Mouse (Mus musculus): Measurements from ENCODE around the gene Tgfb1. TPM values are rescaled to one million over a fixed set of nuclear protein-coding genes. Genes with fewer than 3 reads are reported as not detected.

Tgfb1 gene
- total RNA-seq, 2 experiments from 2014 or later = 47.3 to 48.9 TPM

DNA sequence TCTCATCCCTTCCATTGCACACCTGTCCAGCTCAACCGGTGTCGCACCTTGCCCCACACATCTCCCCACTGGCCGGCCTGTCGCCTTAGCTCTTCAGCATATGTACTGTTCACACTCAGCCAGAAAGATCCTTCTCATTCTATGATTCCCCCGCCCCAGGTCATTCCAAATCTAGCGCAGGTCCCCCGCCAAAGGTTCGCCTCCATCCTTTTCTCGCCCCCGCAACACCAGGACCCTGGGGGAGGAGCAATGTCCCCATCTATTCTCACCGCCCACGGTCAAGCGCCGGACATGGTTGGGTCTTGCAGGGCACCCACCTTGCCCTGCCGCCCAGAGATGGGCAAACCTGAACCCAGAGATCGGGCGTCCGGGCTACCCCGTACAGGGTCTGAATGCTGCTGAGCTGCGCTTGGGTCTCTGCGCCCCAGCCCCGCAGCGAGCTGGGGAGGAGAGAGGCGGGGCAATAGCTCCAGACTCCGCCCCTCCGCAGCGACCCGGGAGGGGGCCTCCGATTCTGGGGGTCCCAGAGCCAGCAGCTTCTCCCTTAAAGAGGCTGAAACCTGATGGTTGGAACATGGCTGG, 12.0 kb upstream of the Tgfb1 start, which contains the start of gene Tmem91:
Tmem91 (minus strand) TSS at position 448 of the 582 bp plus-strand sequence.
- no peak for DNase-seq (ENCODE audit: low spot score in 2 of 2)

GRCm38 (mm10) chr7:25675405-25675804, 11.4 kb upstream of the Tgfb1 start:
- DNase-seq (ENCODE audit: low spot score in 2 of 2) = no peak

DNA sequence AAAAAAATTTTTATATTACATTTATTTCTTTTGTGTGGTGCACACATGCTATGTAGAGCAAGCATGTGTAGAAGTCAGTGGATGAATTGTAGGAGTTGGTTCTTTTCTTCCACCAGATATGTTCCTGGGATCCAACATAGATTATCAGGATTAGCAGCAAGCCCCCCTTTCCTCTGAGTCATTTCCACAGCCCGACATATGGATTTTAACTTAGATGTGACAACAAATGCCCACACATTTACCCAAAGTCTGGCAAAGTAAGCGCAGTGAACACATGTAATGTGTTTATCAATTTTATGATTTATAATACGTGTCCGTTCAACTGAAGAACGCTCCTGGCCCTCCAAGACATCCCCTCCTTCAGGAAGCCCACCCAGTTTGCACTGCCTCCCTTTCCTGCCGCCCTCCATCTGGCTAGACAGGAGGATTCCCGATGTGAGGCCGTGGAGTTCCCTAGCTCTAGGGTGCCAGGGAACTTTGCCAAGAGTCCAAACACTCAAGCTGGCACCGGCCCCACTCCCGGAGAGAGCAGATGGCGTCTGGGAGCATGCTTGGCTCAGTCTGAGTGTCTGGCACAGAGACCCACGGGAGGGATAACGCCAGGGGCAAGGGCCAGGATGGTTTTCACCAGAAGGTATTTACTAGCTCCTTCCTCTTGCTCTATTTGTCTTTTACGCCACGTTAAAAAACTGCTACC, 10.6 kb upstream of the Tgfb1 start:
- DNase-seq (ENCODE audit: low spot score in 2 of 2) = peak in 1 of 2 experiments; percentile 41

- DNase-seq (ENCODE audit: low spot score in 2 of 2) = no peak
These were observed 9.8 kb upstream of the Tgfb1 start for GRCm38 (mm10) chr7:25677013-25677412.

GRCm38 (mm10) chr7:25679971-25680370, 6.8 kb upstream of the Tgfb1 start:
- DNase-seq (ENCODE audit: low spot score in 2 of 2) = no peak

DNA sequence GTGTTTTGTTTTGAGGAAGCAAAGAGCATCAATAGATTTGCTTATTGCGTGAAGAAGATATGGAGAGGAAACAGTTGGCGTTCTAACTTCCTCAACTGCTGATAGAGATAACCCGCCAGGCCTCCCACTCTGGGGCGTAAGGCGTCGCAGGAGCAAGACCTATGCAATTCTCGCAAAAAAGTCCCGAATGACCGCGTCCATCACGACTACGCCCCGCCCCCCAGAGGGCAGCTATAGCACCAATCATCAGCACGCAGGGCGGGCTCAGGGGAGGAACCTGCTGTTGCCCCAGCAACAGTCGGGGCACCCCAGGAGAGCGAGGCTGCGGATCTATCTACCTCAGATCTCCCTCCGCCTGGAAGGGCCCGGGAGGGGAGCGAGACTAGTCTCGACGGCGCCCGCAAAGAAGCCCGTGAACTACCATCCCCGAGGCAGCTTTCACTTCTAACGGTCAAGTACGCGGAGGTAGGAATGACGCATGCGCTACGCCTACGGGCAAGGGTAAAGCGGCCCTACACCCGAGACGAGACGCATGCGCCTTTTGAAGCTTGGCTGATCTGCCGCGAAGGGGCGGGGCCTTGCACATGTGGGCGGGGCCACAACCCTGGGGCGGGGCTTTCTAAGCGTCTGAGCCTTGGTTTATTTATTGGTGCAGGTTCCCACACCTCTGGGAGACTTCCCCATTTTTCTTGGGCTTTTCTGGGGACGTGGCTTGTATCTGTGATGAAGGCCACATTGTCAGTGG, 6.1 kb upstream of the Tgfb1 start, which contains the start of gene B9d2:
B9d2 (plus strand) TSS at position 267 of the 745 bp plus-strand sequence.
- DNase-seq (ENCODE audit: low spot score in 2 of 2) = peak; percentile 94

DNA sequence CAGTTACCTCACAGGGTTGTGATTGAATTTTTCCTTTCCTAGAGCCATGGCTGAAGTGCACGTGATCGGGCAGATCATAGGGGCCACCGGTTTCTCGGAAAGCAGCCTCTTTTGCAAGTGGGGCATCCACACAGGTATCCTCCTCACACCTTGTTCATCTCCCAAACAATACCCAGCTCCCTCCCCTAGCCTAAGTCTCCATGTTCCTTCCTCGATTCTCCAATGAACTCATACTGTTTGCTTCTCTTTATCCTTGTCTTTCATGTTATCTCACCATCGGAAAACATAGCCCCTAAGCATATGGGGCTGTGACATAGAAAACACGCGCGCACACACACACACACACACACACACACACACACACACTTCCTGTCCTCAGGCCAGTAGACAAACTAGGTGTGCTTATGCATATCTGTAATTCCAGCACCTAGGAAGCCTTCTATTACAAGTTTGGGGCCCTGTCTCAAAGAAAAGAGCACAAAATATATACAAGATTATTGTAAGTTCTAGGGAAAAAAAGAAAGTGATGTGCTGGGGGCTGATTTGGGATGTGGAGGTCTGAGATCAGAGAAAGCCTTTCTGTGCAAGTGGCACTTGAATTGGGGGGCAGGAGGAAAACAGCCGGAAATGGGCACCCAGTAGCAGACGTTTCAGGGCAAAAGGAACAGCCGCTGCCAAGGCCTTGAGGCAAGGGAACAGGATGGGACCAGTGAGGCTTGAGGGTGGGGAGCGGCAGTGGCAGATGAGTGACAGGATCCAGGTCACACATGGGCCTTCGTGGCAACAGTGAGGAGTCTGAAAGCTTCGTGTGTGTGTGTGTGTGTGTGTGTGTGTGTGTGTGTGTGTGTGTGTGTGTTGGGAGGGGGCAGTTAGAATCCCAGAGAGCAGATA, 5.2 kb upstream of the Tgfb1 start:
- no peak for DNase-seq (ENCODE audit: low spot score in 2 of 2)

GRCm38 (mm10) chr7:25683474-25684180, 3.2 kb upstream of the Tgfb1 start:
- no peak for DNase-seq (ENCODE audit: low spot score in 2 of 2)

DNA sequence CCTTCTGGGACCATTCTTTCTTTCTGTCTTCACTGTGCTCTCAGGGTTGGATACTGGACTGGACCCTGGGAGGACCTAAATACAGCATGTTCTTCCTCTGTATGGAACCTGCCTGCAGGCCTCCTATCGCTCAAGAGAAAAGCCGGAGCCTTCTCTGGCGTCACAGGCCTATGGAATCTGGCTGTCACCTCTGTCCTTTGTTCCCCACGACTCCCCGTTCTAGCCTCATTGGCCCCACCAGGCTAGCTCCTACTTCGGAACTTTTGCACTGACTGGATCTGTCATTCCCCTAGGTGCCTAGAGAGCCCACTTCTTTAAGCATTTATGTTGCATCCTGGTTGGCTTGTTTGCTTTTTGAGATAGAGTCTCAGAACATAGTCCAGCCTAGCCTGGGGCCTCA, 2.1 kb upstream of the Tgfb1 start:
- DNase-seq (ENCODE audit: low spot score in 2 of 2) = no peak

DNA sequence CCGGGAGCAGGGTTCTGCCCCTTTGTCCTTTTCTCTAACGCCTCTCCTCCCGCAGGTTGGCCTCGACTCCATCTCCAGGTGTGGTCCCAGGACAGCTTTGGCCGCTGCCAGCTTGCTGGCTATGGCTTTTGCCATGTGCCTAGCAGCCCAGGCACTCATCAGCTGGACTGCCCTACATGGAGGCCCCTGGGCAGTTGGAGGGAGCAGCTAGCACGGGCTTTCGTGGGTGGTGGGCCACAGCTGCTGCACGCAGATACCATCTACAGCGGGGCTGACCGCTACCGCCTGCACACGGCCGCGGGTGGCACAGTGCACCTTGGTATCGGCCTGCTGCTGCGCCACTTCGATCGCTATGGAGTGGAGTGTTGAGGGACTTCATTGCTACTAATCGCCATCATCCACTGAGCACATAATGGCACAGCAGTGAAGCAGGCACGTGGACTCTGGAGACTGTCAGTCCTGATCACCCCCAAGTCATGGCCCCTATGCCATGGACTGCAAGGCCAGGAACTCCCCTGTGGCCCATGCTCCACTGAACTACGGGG, 804 bp upstream of the Tgfb1 start:
- no peak for DNase-seq (ENCODE audit: low spot score in 2 of 2)

- DNase-seq (ENCODE audit: low spot score in 2 of 2) = no peak
These were observed 1.1 kb downstream of the Tgfb1 start for GRCm38 (mm10) chr7:25687811-25688401.

DNA sequence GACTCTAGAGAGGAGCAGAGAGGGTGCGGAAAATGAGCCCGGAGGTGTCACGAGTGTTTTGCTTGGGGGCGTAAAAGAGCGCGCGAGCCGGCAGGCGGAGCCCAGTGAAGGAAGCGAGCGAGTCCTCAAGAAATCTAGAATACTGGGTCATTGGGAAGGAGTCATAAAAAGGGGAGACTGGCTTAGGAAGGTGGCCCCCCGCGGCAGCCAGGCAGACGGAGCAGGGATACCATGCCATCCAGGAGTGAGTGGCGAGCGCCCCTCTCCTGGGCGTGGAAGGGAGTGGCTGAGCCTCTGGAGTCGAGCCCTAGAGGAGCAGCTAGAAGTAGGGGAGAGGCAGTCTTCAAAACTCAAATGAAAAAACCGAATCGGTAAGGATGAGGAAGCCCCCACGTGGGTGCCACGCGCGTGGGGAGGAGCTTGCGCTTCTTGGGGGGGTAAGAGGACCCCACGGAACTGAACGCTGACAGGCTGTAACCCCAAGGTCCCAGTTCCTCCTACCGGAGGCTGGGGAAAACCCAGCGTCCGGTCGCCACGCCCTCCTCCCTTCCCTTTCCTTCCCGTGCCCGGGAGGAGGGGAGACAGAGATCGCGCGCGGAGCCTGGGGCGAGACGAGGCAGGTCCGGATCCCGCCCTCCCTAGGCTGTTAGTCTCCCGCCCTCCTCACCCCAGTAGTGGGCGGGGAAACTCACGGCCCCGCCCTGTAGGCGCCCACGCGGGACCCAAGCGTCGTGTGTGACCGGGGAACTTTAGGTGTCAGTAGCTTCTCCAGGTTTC, 2.2 kb downstream of the Tgfb1 start:
- peak in 1 of 2 experiments; percentile 58 for DNase-seq (ENCODE audit: low spot score in 2 of 2)

GRCm38 (mm10) chr7:25689603-25690021, 2.8 kb downstream of the Tgfb1 start:
- DNase-seq (ENCODE audit: low spot score in 2 of 2) = no peak

DNA sequence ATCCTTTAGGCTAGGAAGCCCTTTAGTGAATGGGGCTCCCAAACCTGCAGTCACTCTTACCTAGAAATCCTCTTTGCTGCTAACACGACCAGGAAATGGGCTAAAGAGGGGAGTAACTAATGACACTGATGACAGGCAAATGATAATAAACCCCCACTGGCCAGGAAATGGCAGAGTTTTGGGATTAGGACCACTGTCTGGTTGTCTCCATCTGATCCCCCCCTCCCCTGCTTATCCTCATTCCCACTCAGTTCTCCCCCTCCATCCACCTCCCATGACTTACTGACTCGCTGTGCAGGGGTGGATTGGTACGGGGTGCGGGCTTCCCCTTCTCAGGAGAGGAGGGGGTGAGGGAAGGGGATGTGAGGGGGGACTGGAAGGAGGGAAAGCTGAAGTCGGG, 3.2 kb downstream of the Tgfb1 start:
- DNase-seq (ENCODE audit: low spot score in 2 of 2) = no peak

GRCm38 (mm10) chr7:25694104-25694503, 7.3 kb downstream of the Tgfb1 start:
- DNase-seq (ENCODE audit: low spot score in 2 of 2) = no peak

DNA sequence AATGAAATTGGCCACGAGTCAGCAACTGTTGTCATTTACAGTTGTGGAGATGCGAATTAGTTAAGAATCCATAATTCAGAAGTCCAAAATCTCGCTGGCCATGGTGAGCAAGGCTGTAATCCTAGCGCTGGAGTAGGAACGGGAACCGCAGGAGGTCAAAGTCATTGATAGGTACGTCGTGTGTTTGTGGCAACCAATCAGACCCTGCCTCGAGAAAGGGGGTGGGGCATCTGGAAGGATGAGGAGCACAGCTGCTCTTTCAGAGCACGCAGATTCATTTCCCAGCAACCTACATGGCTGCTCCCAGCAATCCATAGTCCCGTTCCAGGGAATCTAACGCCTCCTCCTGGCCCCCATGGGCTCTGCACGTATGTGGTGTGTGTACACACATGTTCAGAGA, 13.0 kb downstream of the Tgfb1 start:
- DNase-seq (ENCODE audit: low spot score in 2 of 2) = no peak

- DNase-seq (ENCODE audit: low spot score in 2 of 2) = no peak
These were observed 13.9 kb downstream of the Tgfb1 start for GRCm38 (mm10) chr7:25700732-25701131.

DNA sequence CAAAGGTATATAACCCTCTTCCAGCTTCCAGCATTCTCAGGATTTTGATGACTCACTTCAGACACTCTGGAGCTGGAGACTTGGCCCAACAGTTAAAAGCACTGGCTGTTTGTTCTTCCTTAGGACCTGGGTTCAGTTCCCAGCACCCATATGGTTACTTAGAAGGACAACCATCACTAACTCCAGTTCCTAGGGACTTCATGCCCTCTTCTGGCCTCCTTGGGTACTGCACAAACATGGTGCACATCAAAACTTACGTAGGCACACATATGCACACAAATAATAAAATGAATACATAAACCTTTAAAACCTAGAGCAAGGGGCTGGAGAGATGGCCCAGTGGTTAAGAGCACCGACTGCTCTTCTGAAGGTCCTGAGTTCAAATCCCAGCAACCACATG, 15.5 kb downstream of the Tgfb1 start:
- DNase-seq (ENCODE audit: low spot score in 2 of 2) = no peak
